Mouse (Mus musculus): Measurements from ENCODE around the gene Sergef. TPM values are rescaled to one million over a fixed set of nuclear protein-coding genes. Genes with fewer than 3 reads are reported as not detected.

The Sergef gene
- polyA plus RNA-seq, 2 experiments: 3.3 to 5.5 TPM

DNA sequence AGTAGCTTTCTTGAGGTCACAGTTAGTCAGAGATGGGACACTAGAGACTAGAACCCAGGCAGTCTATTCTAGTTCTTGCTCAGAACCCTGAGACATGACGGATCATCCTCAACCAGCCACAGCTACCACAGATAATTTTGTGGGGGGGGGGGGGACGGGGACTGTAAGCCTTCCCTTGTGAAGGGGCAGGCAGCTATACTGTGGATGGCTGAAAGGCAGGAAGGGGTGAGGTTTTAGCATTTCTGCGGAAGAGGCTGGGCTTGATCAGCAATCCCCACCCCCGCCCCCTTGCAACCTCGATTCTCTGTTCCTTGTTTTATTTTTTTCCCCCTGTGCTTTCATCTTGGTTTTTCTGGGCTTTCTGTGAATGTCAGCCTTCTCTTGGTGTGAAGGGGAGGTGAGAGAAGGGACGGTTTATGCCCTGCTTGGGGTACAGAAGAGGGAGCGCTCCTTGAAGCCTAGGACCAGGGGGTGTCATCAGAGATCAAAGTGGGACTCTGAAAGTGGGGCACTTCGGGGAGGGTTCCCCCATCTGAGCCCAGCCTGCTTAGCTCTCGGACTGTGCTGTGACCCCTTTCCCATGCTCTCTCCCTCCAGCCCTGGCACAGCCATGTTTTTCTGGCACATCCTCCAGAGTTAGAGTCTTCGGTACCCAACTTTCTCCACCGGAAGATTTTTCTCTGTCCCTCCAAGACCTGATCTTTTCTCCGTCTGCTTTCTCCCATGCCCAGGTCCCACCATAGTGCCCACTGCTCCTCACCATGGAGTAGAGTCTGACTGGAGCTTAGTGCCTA is 245.7 kb downstream of the Sergef start:
- Histone ChIP-seq H3K27me3 (ENCODE audit: control insufficient read depth, insufficient read depth, low read length) (peaks cover 48% of the 10 kb centered on the region), H3K4me1 (replicated peaks; ENCODE audit: control insufficient read depth in 2 of 2, insufficient read depth in 2 of 2, low read length in 1 of 2) (no peaks in the 10 kb centered on the region), H3K36me3 (replicated peaks; ENCODE audit: control insufficient read depth, insufficient read depth, low read depth) (no peaks in the 10 kb centered on the region), H3K4me2 (ENCODE audit: low read depth) (no peak overlapping the region), H3K9me3 (ENCODE audit: control insufficient read depth, low read length) (no peaks in the 10 kb centered on the region), H3K27ac (no peak overlapping the region), H3K4me3 (ENCODE audit: insufficient read depth in 1 of 2, low read depth in 2 of 2, low read length in 2 of 2) (no peak overlapping the region), H3K9ac (replicated peaks) (no peak overlapping the region)
- no peak for TF ChIP-seq EP300 (IDR thresholded peaks at IDR 0.05; ENCODE audit: low read depth)
- no peak for TF ChIP-seq CTCF (IDR thresholded peaks at IDR 0.05; ENCODE audit: low read depth)
- ATAC-seq (ENCODE audit: insufficient read depth) (no peak), DNase-seq (ENCODE audit: low read depth in 3 of 3, low spot score in 3 of 3) (no peak)
- 15% methylated on average over 12 of the region's 12 CpGs for WGBS (ENCODE audit: insufficient replicate concordance)

Other genes with a start within 250 kb of the Sergef start
- gene Kcnc1, start 243.3 kb downstream of the Sergef start, polyA plus RNA-seq (2012; rRNA removed): under 0.01 and 0.02 TPM in 2 replicates
- gene Kcnc1, start 243.3 kb downstream of the Sergef start, polyA plus RNA-seq (2014; fragmentation: Nextera tagmentation; extraction: Ambion mirVana): not detected in 2 replicates
- not detected in 2 replicates for gene Tph1, start 32.7 kb upstream of the Sergef start, polyA plus RNA-seq (2012; rRNA removed)
- gene Tph1, start 32.7 kb upstream of the Sergef start, polyA plus RNA-seq (2014; fragmentation: Nextera tagmentation; extraction: Ambion mirVana): not detected in 2 replicates
- 4.4 and 6.6 TPM in 2 replicates for gene Saal1, start 70.9 kb upstream of the Sergef start, polyA plus RNA-seq (2012; rRNA removed)
- gene Saal1, start 70.9 kb upstream of the Sergef start, polyA plus RNA-seq (2014; fragmentation: Nextera tagmentation; extraction: Ambion mirVana): 15.1 and 17.6 TPM in 2 replicates
- 0.37 and 1.0 TPM in 2 replicates for gene Saa3, start 75.9 kb upstream of the Sergef start, polyA plus RNA-seq (2012; rRNA removed)
- 2.8 and 3.4 TPM in 2 replicates for gene Saa3, start 75.9 kb upstream of the Sergef start, polyA plus RNA-seq (2014; fragmentation: Nextera tagmentation; extraction: Ambion mirVana)
- gene Saa4, start 92.8 kb upstream of the Sergef start, polyA plus RNA-seq (2012; rRNA removed): 7.1 and 9.6 TPM in 2 replicates
- 5.8 and 5.9 TPM in 2 replicates for gene Saa4, start 92.8 kb upstream of the Sergef start, polyA plus RNA-seq (2014; fragmentation: Nextera tagmentation; extraction: Ambion mirVana)
- not detected in 2 replicates for gene Saa1, start 103.2 kb upstream of the Sergef start, polyA plus RNA-seq (2012; rRNA removed)
- not detected in 2 replicates for gene Saa1, start 103.2 kb upstream of the Sergef start, polyA plus RNA-seq (2014; fragmentation: Nextera tagmentation; extraction: Ambion mirVana)
- not detected in 2 replicates for gene Saa2, start 112.0 kb upstream of the Sergef start, polyA plus RNA-seq (2012; rRNA removed)
- not detected in 2 replicates for gene Saa2, start 112.0 kb upstream of the Sergef start, polyA plus RNA-seq (2014; fragmentation: Nextera tagmentation; extraction: Ambion mirVana)
- gene Hps5, start 156.3 kb upstream of the Sergef start, polyA plus RNA-seq (2012; rRNA removed): 5.3 and 6.3 TPM in 2 replicates
- gene Hps5, start 156.3 kb upstream of the Sergef start, polyA plus RNA-seq (2014; fragmentation: Nextera tagmentation; extraction: Ambion mirVana): 4.1 and 4.3 TPM in 2 replicates
- gene Gtf2h1, start 156.3 kb upstream of the Sergef start, polyA plus RNA-seq (2012; rRNA removed): 8.1 and 13.4 TPM in 2 replicates
- gene Gtf2h1, start 156.3 kb upstream of the Sergef start, polyA plus RNA-seq (2014; fragmentation: Nextera tagmentation; extraction: Ambion mirVana): 27.8 and 33.1 TPM in 2 replicates
- gene Ldha, start 201.7 kb upstream of the Sergef start, polyA plus RNA-seq (2012; rRNA removed): 339 and 356 TPM in 2 replicates
- gene Ldha, start 201.7 kb upstream of the Sergef start, polyA plus RNA-seq (2014; fragmentation: Nextera tagmentation; extraction: Ambion mirVana): 1,026 and 1,104 TPM in 2 replicates
- gene Ldhc, start 221.4 kb upstream of the Sergef start, polyA plus RNA-seq (2012; rRNA removed): 0.11 and 0.17 TPM in 2 replicates
- gene Ldhc, start 221.4 kb upstream of the Sergef start, polyA plus RNA-seq (2014; fragmentation: Nextera tagmentation; extraction: Ambion mirVana): 0.09 and 0.21 TPM in 2 replicates

All from liver, embryonic 14.5 days (tissue).